Mouse (Mus musculus): Measurements from ENCODE around the gene Mob3b.

DNA sequence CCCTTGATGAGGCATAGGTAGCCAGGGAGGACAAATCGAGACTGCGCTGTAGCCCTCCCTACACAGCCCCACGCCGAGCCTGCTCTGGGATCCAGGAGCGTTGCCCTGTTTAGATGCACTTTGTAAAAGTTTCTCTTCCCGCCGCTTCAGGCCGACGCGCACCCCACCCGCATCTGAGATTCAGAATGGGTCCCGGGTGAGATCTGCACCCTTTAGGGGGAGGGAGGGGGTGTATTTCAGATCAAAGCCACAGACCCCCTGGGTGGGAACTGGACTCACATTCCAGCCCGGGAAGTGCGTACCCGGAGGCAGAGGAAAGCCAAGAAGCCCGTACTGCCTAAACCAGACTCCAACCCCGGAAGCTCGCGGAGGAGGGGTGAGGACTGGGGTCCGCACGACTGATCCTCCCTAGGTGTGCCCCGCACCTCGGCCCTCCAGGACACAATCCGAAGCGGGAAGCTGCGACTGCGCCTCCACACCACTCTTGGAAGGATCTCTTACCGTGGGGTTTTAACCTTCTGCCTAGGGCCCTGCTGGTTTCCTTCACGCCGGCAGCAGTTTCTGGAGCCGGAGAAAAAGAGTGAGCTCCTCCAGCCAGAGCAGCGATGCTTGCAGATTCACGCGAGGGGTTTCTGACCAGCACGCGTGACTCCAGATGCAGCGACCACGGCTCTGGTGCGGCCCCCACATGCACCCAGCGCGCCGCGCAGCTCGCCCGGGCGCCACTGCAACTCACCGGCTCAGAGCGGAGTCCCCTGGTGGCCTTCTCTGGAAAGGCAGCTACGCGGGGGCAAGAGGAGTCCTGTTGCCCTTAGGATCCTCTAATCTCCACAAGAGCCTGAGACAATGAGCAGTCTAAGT lies at the start of gene Mob3b:
- TF ChIP-seq CTCF (IDR thresholded peaks at IDR 0.05; ENCODE audit: extremely low read depth, insufficient read depth, insufficient read length, insufficient replicate concordance), result peak; percentile 93
- TF ChIP-seq POLR2A (IDR thresholded peaks at IDR 0.05; ENCODE audit: low read depth, low read length), result no peak

Data from spleen, adult 2 months (tissue).